18 mouse cellular contexts compared by ENCODE assay signal in the genomic region with DNA sequence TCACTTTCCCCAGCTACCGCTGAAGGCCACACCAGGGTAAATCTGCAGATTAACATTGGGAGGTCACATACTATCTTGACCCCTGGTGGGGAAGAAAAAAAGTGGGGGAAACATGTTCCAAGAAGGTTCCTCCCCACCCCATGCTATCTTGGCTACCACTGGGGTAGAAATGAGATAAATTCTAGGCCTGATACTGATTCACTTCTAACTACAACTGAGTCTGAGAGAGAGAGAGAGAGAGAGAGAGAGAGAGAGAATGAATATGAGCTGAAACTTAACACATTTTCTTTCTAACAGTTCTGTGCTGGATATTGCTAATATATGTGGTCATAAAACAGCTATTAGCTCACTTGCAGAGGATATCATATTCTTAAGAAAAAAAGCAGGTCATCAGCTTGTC.
"Had no signal": no experiment of that assay in that cellular context is flagged by ENCODE, and none has a peak within 500 bp of the region (broad histone marks: within the 10 kb centered on the region; RNA-seq: fewer than 3 reads in every experiment).

No protein-coding gene starts in this region.

- H3K9ac ChIP-seq: intestine, embryonic 15.5 days; limb, embryonic 13.5 days; lung, embryonic 14.5 days; midbrain, embryonic 13.5 days had no signal

- H3K4me3 ChIP-seq: intestine, embryonic 15.5 days; layer of hippocampus, adult 2 months; limb, embryonic 10.5 days; limb, embryonic 13.5 days; megakaryocyte, embryonic 14.5 days; midbrain, embryonic 10.5 days; midbrain, embryonic 13.5 days had no signal

- H3K36me3 ChIP-seq: intestine, embryonic 15.5 days; limb, embryonic 10.5 days; limb, embryonic 13.5 days; midbrain, embryonic 10.5 days; midbrain, embryonic 13.5 days had no signal

- ATAC-seq: intestine, embryonic 15.5 days; lung, postnatal 0 days; midbrain, embryonic 13.5 days had no signal

- DNase-seq: kidney, adult 18-20 months; kidney, adult 9 months; kidney, postnatal 25 days; layer of hippocampus, adult 9-11 months; lung, embryonic 14.5 days; right cerebral cortex, postnatal 4 days; thymus, postnatal 25 days had no signal

- H3K27ac ChIP-seq: intestine, embryonic 15.5 days; kidney, postnatal 0 days; layer of hippocampus, adult 2 months; limb, embryonic 13.5 days; macrophage; midbrain, embryonic 10.5 days; midbrain, embryonic 13.5 days; stomach, postnatal 0 days had no signal

- H3K9me3 ChIP-seq: intestine, embryonic 15.5 days; limb, embryonic 10.5 days; limb, embryonic 13.5 days; megakaryocyte, embryonic 14.5 days; midbrain, embryonic 10.5 days; midbrain, embryonic 13.5 days had no signal

- H3K4me2 ChIP-seq: intestine, embryonic 15.5 days; limb, embryonic 13.5 days; lung, embryonic 14.5 days; midbrain, embryonic 13.5 days had no signal

- H3K27me3 ChIP-seq: intestine, embryonic 15.5 days; limb, embryonic 13.5 days; megakaryocyte, embryonic 14.5 days; midbrain, embryonic 13.5 days had no signal

- H3K4me1 ChIP-seq: midbrain, embryonic 13.5 days had no signal
